Mouse (Mus musculus) heart, postnatal 4 days (tissue): Measurements from ENCODE around the gene Gm7358. TPM values are rescaled to one million over a fixed set of nuclear protein-coding genes. Genes with fewer than 3 reads are reported as not detected.
"Not testable (repeated sequence)": the region's sequence is repeated elsewhere in the genome, so short reads cannot be mapped to it uniquely, and the experiment has no call there.

ENCODE experiments used
- DNase-seq: peaks from one replicate; pipeline ENCODE4 v3.0.0; 2021
- total RNA-seq, 2 experiments: library from RNA; stranded (reverse); gene quantifications; 2 replicates each; pipeline ENCODE4 v1.2.3; 2021

The Gm7358 gene
- not detected for total RNA-seq

- not testable (repeated sequence) for DNase-seq
Measured at GRCm38 (mm10) chr17:14059431-14059830, at the start of gene Gm7358. Gene Gm7358 (minus strand): TSS chr17:14059531.

DNA sequence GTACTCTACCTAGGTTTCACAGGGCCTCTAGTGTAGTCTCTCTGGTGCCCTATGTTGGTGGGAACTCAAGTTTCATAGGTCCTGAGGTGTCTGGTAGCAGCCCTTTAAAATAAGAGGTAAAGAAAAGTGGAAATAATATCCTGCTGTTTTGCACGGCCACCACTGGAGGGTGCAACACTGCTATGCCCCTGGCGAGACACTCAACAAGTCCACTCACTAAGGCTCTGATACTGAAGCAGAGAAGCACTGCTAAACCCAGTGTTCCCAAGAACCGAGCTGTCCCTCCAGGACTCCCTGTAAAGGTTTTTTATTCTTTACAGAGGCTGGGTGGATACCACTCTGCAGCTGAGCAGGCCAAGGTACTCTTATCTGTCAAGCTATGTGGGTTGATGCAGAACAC lies 43.7 kb upstream of the Gm7358 start:
- DNase-seq = peak; percentile 26

DNA sequence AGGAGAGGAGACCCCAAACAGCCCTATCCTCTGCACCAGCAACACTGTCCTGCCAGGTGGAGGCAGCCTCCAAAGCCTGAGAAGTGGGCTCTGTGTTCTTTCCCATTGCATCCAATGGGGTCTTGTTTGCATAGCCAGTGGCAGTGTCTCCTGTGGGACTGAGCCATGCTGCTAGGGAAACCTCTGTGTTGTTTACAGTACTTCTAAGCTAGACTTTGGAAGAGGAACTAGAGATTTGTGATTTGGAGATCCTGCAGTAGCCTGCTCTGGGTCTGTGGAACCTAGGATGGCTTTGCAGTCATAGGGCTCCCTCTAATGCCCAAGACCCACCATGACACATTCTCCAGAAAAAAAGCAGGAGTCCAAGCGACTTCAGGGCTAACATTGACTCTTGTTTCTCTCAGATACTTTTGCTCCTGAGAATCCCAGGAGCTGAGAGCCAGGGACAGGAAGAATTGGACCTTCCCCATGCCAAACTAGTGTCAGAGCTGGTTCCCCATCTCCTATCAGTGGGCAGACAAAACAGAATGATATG lies 42.2 kb upstream of the Gm7358 start:
- peak; percentile 32 for DNase-seq

GRCm38 (mm10) chr17:14099886-14100285 lies 40.6 kb upstream of the Gm7358 start:
- DNase-seq = not testable (repeated sequence)

- DNase-seq = not testable (repeated sequence)
Measured at GRCm38 (mm10) chr17:14094165-14094564, 34.8 kb upstream of the Gm7358 start.

DNA sequence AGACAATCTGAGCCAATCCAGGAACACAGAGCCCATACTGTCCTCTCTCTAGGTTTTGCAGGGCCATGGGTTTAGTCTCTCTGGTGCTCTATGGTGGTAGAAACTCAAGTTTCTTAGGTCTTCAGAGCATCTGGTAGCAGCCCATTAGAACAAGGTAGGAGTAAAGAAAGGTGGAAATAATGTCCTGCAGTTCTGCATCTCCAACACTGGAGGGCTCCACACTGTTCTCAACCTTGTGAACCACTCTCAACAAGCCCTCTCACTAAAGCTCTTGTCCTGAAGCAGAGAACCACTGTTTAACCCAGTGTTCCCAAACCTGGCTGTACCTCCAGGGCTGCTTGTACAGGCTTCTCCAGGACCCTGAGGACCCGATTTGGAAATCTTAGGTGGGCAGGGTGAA lies 27.3 kb upstream of the Gm7358 start:
- DNase-seq = not testable (repeated sequence)

- DNase-seq = not testable (repeated sequence)
Measured at GRCm38 (mm10) chr17:14041880-14042279, 17.5 kb downstream of the Gm7358 start.

DNA sequence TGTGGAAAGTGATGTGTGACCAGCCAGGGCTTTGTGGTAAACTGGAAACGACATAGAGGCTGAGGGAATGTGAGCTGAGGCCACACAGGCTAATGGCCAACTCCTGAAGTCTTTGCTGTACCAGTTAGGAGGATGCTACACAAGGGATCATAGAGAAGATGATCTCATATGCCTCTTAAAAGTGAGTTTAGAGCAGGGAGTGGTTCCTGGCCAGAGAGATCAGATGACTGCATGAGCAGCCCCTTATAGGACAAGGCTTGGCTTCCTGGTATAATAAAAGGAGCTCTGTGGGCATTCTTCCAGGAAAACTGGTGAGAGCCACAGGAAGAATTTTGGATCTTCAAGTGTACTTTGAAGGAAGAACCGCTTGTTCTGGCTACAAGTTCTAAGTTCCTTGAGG lies 22.3 kb downstream of the Gm7358 start:
- DNase-seq = not testable (repeated sequence)

DNA sequence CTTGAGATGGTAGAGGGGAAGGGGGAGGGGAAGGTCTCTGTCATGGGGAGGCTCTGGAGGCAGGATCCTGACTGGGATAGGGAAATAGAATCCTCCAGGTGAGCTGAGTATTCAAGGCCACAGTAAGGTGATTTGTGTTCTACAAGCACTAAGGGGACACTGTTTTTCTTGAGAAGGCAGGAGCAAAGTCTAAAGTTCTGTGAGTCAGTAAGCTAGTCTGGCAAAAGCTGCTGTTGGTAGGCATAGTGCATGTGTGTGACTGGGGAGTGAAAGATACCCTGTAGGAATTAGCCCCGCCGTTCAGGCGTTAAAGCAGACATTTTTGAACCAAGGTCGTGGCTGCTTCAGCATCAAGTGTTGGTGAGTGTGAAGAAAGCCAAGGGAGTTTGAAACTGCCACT lies 23.2 kb downstream of the Gm7358 start:
- DNase-seq = not testable (repeated sequence)

Other genes starting within 250 kb of the Gm7358 start
- gene Gm7168, start 111.2 kb downstream of the Gm7358 start, total RNA-seq = under 1 TPM; 0.16 to 0.19 TPM
- not detected for gene Gm7356, start 55.8 kb downstream of the Gm7358 start, total RNA-seq
- gene Dact2, start 144.8 kb upstream of the Gm7358 start, total RNA-seq = 1 to 10 TPM; 1.8 to 1.9 TPM
- gene Smoc2, start 220.0 kb upstream of the Gm7358 start, total RNA-seq = 10 to 100 TPM; 23.4 to 28.1 TPM